Mouse (Mus musculus) heart, embryonic 13.5 days (tissue): ENCODE measurements around the gene Galntl5. TPM values are rescaled to one million over a fixed set of nuclear protein-coding genes. Genes with fewer than 3 reads are reported as not detected.
"Not testable (repeated sequence)": the region's sequence is repeated elsewhere in the genome, so short reads cannot be mapped to it uniquely, and the experiment has no call there.

Source experiments
- ATAC-seq: fragments of 200-750 bp; cut with Nextera tagmentation; 2 replicates; pipeline ENCODE4 v1.8.0; 2017; ENCODE audit warnings: moderate TSS enrichment; ENCODE audit not compliant: insufficient number of reproducible peaks, low FRiP score, low TSS enrichment; ENCODE audit errors: extremely low read depth
- H3K27ac ChIP-seq: fragments of 300-500 bp; sonication (generic); replicated peaks from 2 replicates; pipeline ENCODE4 v1.5.1; 2015; ENCODE audit warnings: moderate library complexity, mild to moderate bottlenecking, inconsistent platforms
- H3K27me3 ChIP-seq: fragments of 300-500 bp; sonication (generic); replicated peaks from 2 replicates; pipeline ENCODE4 v1.6.1; 2015; ENCODE audit warnings: mild to moderate bottlenecking, inconsistent platforms
- H3K36me3 ChIP-seq: fragments of 300-500 bp; sonication (generic); 2 replicates; pipeline ENCODE4 v1.6.1; 2015; ENCODE audit warnings: mild to moderate bottlenecking, inconsistent platforms
- H3K4me1 ChIP-seq: fragments of 300-500 bp; sonication (generic); 2 replicates; pipeline ENCODE4 v1.6.1; 2015; ENCODE audit warnings: inconsistent platforms
- H3K4me2 ChIP-seq: fragments of 300-500 bp; sonication (generic); 2 replicates; pipeline ENCODE4 v1.6.1; 2015; ENCODE audit warnings: inconsistent platforms, mild to moderate bottlenecking, moderate library complexity
- H3K4me3 ChIP-seq: fragments of 300-500 bp; sonication (generic); 2 replicates; pipeline ENCODE4 v1.5.1; 2015; ENCODE audit warnings: moderate library complexity, mild to moderate bottlenecking, inconsistent platforms
- H3K9ac ChIP-seq: fragments of 300-500 bp; sonication (generic); 2 replicates; pipeline ENCODE4 v1.6.1; 2015; ENCODE audit warnings: inconsistent platforms, mild to moderate bottlenecking, moderate library complexity
- H3K9me3 ChIP-seq: fragments of 300-500 bp; sonication (generic); 2 replicates; pipeline ENCODE4 v1.6.1; 2016; ENCODE audit warnings: inconsistent platforms
- WGBS: fragments of 180-500 bp; shearing (Covaris S2); methylation state at CpG from one replicate; pipeline ENCODE4 v1.1.7; 2015; ENCODE audit warnings: mixed read lengths; 5-methylcytosine and 5-hydroxymethylcytosine counted together
- polyA plus RNA-seq: library from polyadenylated mRNA; unstranded; fragments of >200 nt; fragmentation: Nextera tagmentation; extraction: Ambion mirVana; gene quantifications from 2 replicates; pipeline ENCODE4 v1.2.1, GENCODE M21; 2015

The Galntl5 gene
- polyA plus RNA-seq, 1 experiment from 2014 or later: not detected

DNA sequence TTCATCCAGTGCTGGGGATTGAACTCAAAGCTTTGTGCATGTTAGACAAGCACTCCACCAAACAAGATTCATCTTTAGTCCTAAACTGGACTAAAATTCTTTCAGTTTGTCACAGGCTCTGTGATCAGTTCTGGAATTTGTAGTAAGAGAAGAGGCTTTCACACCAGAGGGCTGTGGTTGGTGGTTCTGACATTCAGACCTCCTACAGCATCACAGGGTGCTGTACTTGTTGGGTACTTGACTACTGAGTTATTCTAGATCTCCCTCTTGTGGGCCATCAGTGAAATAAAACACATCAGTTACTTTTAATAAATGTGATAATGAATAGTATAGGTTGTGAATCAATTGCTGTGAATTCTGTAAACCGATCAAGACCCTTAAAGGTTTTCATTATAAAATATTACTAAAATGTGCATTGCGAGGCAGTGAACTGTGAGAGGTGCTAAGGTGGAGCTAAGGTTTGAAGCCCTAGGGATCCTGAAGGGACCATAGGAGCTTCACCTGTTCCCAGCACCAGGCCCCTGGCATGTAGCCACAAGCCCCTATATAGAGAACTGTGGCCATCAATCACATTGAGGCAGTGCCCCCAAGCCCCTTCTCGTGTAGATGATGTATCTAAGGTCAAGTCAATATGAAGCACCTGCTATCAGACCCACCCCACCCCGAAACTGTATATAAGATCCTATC lies 16.0 kb upstream of the Galntl5 start:
- ATAC-seq: no peak
- Histone ChIP-seq H3K27ac (no peak overlapping the region), H3K4me2 (no peak overlapping the region), H3K9me3 (no peaks in the 10 kb centered on the region), H3K9ac (no peak overlapping the region), H3K36me3 (no peaks in the 10 kb centered on the region), H3K27me3 (peaks cover 8% of the 10 kb centered on the region), H3K4me1 (no peaks in the 10 kb centered on the region), H3K4me3 (no peak overlapping the region)
- WGBS: 69% methylated on average over 4 of the region's 4 CpGs

DNA sequence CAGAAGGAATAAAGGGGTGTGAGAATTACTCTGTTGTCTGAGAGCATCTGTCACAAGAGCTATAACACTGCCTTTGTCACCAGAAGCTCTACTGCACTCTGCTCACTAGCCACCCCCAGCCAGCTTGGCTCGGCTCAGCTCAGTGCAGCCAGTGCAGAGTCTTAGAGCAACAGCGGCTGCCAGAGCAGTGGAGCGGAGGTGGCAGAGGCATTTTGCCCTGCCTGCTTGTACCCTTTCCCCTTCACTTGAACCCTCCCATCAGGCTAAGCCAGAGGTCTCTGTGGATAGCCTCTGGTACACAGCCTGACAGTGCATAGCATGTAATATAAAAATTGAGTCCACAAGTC lies 15.5 kb upstream of the Galntl5 start:
- Histone ChIP-seq H3K27ac (no peak overlapping the region), H3K27me3 (peaks cover 8% of the 10 kb centered on the region), H3K9me3 (no peaks in the 10 kb centered on the region), H3K36me3 (no peaks in the 10 kb centered on the region), H3K4me3 (no peak overlapping the region), H3K4me2 (no peak overlapping the region), H3K9ac (no peak overlapping the region), H3K4me1 (no peaks in the 10 kb centered on the region)
- WGBS: 79% methylated on average over 3 of the region's 3 CpGs
- no peak for ATAC-seq

DNA sequence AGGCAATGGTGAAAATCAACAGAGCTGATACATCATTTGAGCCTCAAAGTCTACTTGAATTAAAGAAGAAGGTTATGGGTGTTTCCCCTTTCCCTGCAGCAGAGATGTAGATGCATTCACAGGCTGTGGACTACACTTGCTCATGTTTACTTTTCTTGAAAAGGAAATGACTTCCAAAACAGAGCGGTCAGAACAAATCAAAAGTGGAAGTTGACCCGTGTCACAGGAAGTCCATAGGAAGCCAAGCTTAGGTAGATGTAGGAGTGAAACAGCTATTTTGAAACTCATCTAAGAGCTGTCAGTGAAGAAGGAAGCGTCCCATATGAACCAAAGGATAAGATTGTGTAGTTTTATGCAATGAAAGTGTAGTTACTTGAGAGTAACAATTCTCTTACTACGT lies 14.6 kb upstream of the Galntl5 start:
- H3K9ac ChIP-seq: no peak overlapping the region
- H3K9me3 ChIP-seq: no peaks in the 10 kb centered on the region
- H3K4me1 ChIP-seq: no peaks in the 10 kb centered on the region
- H3K27ac ChIP-seq: no peak overlapping the region
- H3K27me3 ChIP-seq: peaks cover 8% of the 10 kb centered on the region
- no peak overlapping the region for H3K4me2 ChIP-seq
- no peak overlapping the region for H3K4me3 ChIP-seq
- ATAC-seq: no peak
- WGBS: 61% methylated on average over 4 of the region's 4 CpGs
- no peaks in the 10 kb centered on the region for H3K36me3 ChIP-seq

DNA sequence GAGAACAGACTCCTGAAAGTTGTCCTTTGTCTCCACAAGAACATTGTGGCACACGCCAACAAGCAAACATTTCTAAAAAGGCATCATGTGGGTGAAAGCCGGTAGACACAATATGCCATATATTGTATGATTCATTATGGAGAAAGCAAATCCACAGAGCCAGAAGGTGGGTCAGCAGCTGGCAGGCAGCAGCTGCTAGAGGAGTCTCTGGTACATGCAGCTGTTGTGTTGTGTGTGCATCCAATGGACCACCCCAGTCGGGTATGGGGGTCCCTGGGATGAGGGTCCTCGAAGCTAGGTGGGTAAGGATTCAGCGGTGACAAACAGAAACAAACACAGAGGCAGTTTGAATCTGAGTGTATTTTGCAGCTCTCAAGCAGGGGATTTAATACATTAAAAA lies 3.3 kb upstream of the Galntl5 start:
- not testable (repeated sequence) for H3K27me3 ChIP-seq, H3K9ac ChIP-seq, H3K9me3 ChIP-seq, H3K27ac ChIP-seq, ATAC-seq, H3K4me2 ChIP-seq, H3K36me3 ChIP-seq, H3K4me3 ChIP-seq
- H3K4me1 ChIP-seq: peaks cover 13% of the 10 kb centered on the region; the same call in 1 of the 2 replicates
- 83% methylated on average over 5 of the region's 5 CpGs for WGBS

DNA sequence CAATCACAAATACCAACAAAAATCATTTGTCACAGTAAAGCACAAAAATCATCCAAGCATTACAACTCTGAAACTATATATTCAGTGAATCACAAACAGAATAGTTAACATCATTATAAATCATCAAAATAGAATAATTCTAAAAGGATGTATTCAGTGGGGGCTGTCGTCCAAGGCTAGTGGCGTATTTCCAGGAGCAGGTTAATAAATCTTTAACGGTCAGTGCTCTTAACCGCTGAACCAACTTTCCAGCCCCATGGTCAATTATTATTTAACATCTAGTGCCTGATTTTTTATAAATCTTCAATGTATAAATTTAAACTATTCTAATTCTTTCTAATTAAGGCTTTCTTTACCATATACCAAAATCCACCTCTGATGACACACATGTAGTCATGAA lies 2.7 kb upstream of the Galntl5 start:
- 84% methylated on average over 4 of the region's 4 CpGs for WGBS
- not testable (repeated sequence) for H3K9me3 ChIP-seq, H3K27me3 ChIP-seq, H3K27ac ChIP-seq, H3K9ac ChIP-seq, H3K4me2 ChIP-seq, ATAC-seq, H3K4me3 ChIP-seq, H3K36me3 ChIP-seq
- peaks cover 13% of the 10 kb centered on the region; the same call in 1 of the 2 replicates for H3K4me1 ChIP-seq

DNA sequence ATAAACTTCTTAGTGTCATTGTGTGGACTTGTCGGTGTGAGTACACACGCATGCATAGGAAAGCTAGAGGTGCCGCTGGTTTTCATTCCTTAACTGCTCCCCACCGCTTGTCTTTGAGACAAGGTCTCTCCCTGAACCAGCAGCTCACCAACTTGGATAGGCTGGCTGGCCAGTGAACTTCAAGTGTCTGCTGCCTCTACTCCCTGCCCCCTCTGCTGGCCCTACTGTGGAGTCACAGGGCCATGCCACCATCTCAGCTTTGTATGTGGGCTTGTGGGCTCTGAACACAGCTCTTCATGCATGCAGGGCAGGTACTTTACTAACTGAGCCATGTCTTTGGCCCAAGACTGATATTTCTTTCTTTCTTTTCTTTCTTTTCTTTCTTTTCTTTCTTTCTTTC lies 2.0 kb upstream of the Galntl5 start:
- H3K9me3 ChIP-seq: no peaks in the 10 kb centered on the region
- H3K27me3 ChIP-seq: no peaks in the 10 kb centered on the region
- no peak for ATAC-seq
- H3K4me3 ChIP-seq: no peak overlapping the region
- no peak overlapping the region for H3K4me2 ChIP-seq
- WGBS: 94% methylated on average over 4 of the region's 4 CpGs
- no peaks in the 10 kb centered on the region for H3K36me3 ChIP-seq
- H3K9ac ChIP-seq: no peak overlapping the region
- H3K27ac ChIP-seq: no peak overlapping the region
- H3K4me1 ChIP-seq: peaks cover 10% of the 10 kb centered on the region; the same call in 1 of the 2 replicates

DNA sequence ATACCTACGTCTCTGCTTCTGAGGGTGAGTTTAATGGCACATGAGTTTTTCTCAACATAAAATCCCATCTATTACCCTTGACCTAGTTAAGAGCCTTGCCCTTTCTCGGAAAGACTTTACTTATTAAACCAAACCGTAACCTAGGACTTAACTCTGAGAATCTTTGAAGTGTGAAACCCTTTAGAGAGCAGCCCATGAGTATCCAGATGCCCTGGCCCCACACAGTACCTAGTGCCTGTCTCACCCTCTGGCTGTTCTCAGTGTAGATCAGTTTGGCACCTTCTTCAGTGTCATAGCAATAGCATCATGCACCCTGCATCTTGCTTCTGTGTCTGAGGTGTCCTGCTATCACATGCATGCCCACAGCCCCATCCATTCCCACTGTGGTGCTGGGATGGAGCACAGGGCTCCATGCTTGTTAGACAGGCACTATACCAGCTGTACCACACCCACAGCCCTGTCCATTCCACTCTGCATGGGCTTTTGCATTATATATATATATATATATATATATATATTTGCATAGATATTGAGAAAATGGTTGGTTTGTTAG lies 1.2 kb upstream of the Galntl5 start:
- Histone ChIP-seq H3K4me3 (no peak overlapping the region), H3K4me1 (peaks cover 10% of the 10 kb centered on the region; the same call in 1 of the 2 replicates), H3K9ac (no peak overlapping the region), H3K36me3 (no peaks in the 10 kb centered on the region), H3K9me3 (no peaks in the 10 kb centered on the region), H3K27me3 (no peaks in the 10 kb centered on the region), H3K27ac (no peak overlapping the region), H3K4me2 (no peak overlapping the region)
- 82% methylated on average over 3 of the region's 3 CpGs for WGBS
- no peak for ATAC-seq

DNA sequence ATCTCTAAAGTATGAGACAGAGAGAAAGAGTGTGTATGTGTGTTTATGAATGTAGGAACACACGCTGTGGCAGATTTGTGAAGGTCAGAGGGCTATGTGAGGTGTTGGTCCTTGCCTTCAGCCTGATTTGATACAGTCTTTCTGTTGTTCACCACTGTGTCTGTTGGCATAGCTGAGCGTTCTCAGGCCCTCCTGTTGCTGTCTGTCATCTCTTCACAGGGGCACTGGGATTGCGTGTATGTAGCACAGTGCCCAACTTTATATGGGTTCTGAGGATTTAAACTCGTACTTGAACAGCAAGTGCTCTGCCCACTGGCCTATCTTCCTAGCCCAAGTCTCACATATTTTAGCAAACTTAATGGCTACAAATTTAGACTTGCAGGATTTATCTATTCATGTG lies 2.3 kb downstream of the Galntl5 start:
- no peaks in the 10 kb centered on the region for H3K27me3 ChIP-seq
- no peak overlapping the region for H3K4me2 ChIP-seq
- no peaks in the 10 kb centered on the region for H3K9me3 ChIP-seq
- peaks cover 5% of the 10 kb centered on the region; the same call in 1 of the 2 replicates for H3K4me1 ChIP-seq
- no peak overlapping the region for H3K4me3 ChIP-seq
- H3K9ac ChIP-seq: no peak overlapping the region
- no peak for ATAC-seq
- 81% methylated on average over 4 of the region's 4 CpGs for WGBS
- no peaks in the 10 kb centered on the region for H3K36me3 ChIP-seq
- H3K27ac ChIP-seq: no peak overlapping the region

DNA sequence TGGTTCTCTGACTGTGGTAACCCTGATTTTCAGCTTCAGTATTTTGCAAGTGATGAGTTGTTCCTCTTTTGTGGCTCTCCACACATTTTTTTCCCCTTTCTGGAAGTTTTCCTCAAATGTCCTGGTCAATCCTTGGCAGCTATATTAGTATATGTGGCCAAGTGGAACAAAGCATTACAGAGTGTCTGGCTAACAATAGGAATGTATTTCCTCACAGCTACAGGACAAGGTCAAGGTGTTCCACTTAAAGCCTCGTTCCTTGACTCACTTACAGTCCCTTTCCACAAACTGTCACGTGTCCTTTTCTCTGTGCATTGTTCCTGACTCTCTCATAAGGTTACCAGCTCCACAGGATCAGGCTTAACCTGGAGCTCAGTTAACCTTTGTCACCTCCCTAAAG lies 3.3 kb downstream of the Galntl5 start:
- no peak overlapping the region for H3K9ac ChIP-seq
- no peak for ATAC-seq
- no peaks in the 10 kb centered on the region for H3K9me3 ChIP-seq
- H3K36me3 ChIP-seq: no peaks in the 10 kb centered on the region
- no peaks in the 10 kb centered on the region for H3K27me3 ChIP-seq
- no peak overlapping the region for H3K4me3 ChIP-seq
- peaks cover 5% of the 10 kb centered on the region; the same call in 1 of the 2 replicates for H3K4me1 ChIP-seq
- no peak overlapping the region for H3K4me2 ChIP-seq
- H3K27ac ChIP-seq: no peak overlapping the region
- 40% methylated on average over 2 of the region's 2 CpGs for WGBS

DNA sequence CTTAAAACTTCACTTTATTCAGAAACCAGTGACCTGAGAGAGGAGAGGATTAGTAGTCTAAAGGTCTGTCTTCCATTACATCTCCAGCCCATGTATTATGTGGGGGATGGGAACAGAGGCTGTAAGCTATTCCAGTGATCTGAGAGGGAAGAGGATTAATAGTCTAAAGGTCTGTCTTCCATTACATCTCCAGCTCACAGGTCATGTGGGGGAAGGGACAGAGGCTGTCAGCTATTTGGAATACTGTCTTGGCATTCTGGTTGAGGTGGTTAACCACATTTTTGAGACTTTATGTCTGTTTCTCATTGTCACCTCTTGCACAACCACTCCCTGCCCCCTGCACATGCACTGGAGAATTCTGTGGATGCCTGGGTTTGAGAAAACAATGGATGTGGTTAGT lies 6.5 kb downstream of the Galntl5 start:
- H3K4me3 ChIP-seq: no peak overlapping the region
- no peak for ATAC-seq

DNA sequence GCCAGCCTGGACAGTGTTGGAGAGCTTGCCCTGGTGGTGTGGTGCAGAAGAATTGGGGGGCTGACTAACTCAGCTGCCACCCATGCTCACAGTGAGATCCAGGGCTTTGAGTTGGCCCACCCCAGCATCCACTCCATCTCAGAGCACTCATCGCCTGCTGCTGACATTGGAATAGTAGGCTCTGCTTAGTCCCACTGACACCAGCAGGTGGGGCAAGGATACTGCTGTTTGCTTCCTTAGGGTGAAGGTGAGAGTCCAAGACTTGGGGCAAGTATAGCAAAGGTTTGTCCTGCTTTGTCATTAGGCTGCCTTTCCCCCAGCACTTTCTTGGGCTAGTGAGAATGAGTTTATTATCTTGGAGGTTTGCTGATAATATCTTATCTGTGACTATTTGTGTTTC lies 7.5 kb downstream of the Galntl5 start:
- Histone ChIP-seq H3K36me3 (no peaks in the 10 kb centered on the region), H3K9me3 (no peaks in the 10 kb centered on the region), H3K4me3 (no peak overlapping the region), H3K4me1 (no peaks in the 10 kb centered on the region), H3K9ac (no peak overlapping the region), H3K27me3 (no peaks in the 10 kb centered on the region), H3K27ac (no peak overlapping the region), H3K4me2 (no peak overlapping the region)
- WGBS: 42% methylated on average over 1 of the region's 1 CpGs
- ATAC-seq: no peak

More for the DNA sequence above, 6.5 kb downstream of the Galntl5 start:
- Histone ChIP-seq H3K4me1 (no peaks in the 10 kb centered on the region), H3K9me3 (no peaks in the 10 kb centered on the region), H3K27me3 (no peaks in the 10 kb centered on the region), H3K36me3 (no peaks in the 10 kb centered on the region), H3K9ac (no peak overlapping the region), H3K27ac (no peak overlapping the region), H3K4me2 (no peak overlapping the region)

DNA sequence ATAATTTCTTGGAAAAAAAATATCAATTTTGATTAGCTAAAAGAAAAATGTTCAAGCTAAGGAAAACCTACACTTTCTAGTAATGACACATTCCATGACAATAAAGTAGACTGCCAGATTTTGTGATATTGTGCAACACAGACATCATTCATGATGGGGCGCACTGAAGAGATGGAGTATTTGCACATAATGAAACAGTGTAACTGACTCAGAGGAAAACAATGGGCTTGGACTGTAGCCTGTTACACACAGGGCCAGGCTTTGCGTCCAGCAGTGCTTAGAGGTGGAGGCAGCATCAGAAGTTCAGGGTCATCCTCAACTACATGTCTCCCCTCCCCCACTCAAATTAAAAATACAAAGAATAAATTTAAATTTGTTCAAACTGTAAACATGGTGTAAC lies 9.3 kb downstream of the Galntl5 start:
- ATAC-seq: no peak
- no peak overlapping the region for H3K27ac ChIP-seq
- no peaks in the 10 kb centered on the region for H3K9me3 ChIP-seq
- H3K4me2 ChIP-seq: no peak overlapping the region
- no peak overlapping the region for H3K9ac ChIP-seq
- H3K36me3 ChIP-seq: no peaks in the 10 kb centered on the region
- H3K27me3 ChIP-seq: no peaks in the 10 kb centered on the region
- no peak overlapping the region for H3K4me3 ChIP-seq
- no peaks in the 10 kb centered on the region for H3K4me1 ChIP-seq
- WGBS: 82% methylated on average over 2 of the region's 2 CpGs
